Mouse (Mus musculus): ENCODE results near the gene Cenpj. TPM values are rescaled to one million over a fixed set of nuclear protein-coding genes. Genes with fewer than 3 reads are reported as not detected.

The Cenpj gene
- polyA plus RNA-seq, 1 experiment from 2014 or later, result 7.1 TPM

- H3K27me3 ChIP-seq (replicated peaks), result no peaks in the 10 kb centered on the region
- 86% methylated on average over 2 of the region's 2 CpGs for WGBS
- no peak for ATAC-seq
- H3K4me2 ChIP-seq (replicated peaks), result no peak overlapping the region
- H3K9me3 ChIP-seq, result no peaks in the 10 kb centered on the region
- H3K27ac ChIP-seq, result no peak overlapping the region
- no peaks in the 10 kb centered on the region for H3K4me1 ChIP-seq (replicated peaks)
- no peak overlapping the region for H3K9ac ChIP-seq
- H3K36me3 ChIP-seq, result 0 out of 2 replicates have a peak, but pooled peaks cover 5% of the 10 kb centered on the region
- no peak overlapping the region for H3K4me3 ChIP-seq (replicated peaks)
These were observed 44.4 kb downstream of the Cenpj start for GRCm38 (mm10) chr14:56530788-56531187.

GRCm38 (mm10) chr14:56514775-56515174 is 60.5 kb downstream of the Cenpj start:
- no peak overlapping the region for H3K9ac ChIP-seq
- no peaks in the 10 kb centered on the region for H3K4me1 ChIP-seq (replicated peaks)
- no peak overlapping the region for H3K27ac ChIP-seq
- ATAC-seq, result no peak
- 84% methylated on average over 2 of the region's 2 CpGs for WGBS
- no peaks in the 10 kb centered on the region for H3K9me3 ChIP-seq
- no peaks in the 10 kb centered on the region for H3K36me3 ChIP-seq
- no peak overlapping the region for H3K4me2 ChIP-seq (replicated peaks)
- no peaks in the 10 kb centered on the region for H3K27me3 ChIP-seq (replicated peaks)
- no peak overlapping the region for H3K4me3 ChIP-seq (replicated peaks)

- Histone ChIP-seq H3K4me1 (replicated peaks) (no peaks in the 10 kb centered on the region), H3K27ac (no peak overlapping the region), H3K4me3 (replicated peaks) (no peak overlapping the region), H3K4me2 (replicated peaks) (no peak overlapping the region), H3K27me3 (replicated peaks) (no peaks in the 10 kb centered on the region), H3K36me3 (no peaks in the 10 kb centered on the region), H3K9me3 (no peaks in the 10 kb centered on the region), H3K9ac (no peak overlapping the region)
- WGBS, result 23% methylated on average over 6 of the region's 6 CpGs
- no peak for ATAC-seq
These were observed 63.1 kb downstream of the Cenpj start for GRCm38 (mm10) chr14:56512084-56512483.

GRCm38 (mm10) chr14:56506743-56507142 is 68.5 kb downstream of the Cenpj start:
- no peak for ATAC-seq
- 70% methylated on average over 3 of the region's 3 CpGs for WGBS

GRCm38 (mm10) chr14:56502407-56502806 is 72.8 kb downstream of the Cenpj start:
- no peak for ATAC-seq
- Histone ChIP-seq H3K27ac (no peak overlapping the region), H3K27me3 (replicated peaks) (no peaks in the 10 kb centered on the region), H3K9ac (no peak overlapping the region), H3K4me3 (replicated peaks) (no peak overlapping the region), H3K4me2 (replicated peaks) (no peak overlapping the region), H3K9me3 (no peaks in the 10 kb centered on the region), H3K36me3 (no peaks in the 10 kb centered on the region), H3K4me1 (replicated peaks) (no peaks in the 10 kb centered on the region)
- 54% methylated on average over 4 of the region's 4 CpGs for WGBS

More at GRCm38 (mm10) chr14:56506743-56507142, 68.5 kb downstream of the Cenpj start:
- H3K4me1 ChIP-seq (replicated peaks), result no peaks in the 10 kb centered on the region
- no peak overlapping the region for H3K4me2 ChIP-seq (replicated peaks)
- H3K36me3 ChIP-seq, result no peaks in the 10 kb centered on the region
- H3K9ac ChIP-seq, result no peak overlapping the region
- no peaks in the 10 kb centered on the region for H3K27me3 ChIP-seq (replicated peaks)
- H3K27ac ChIP-seq, result no peak overlapping the region
- H3K9me3 ChIP-seq, result no peaks in the 10 kb centered on the region
- no peak overlapping the region for H3K4me3 ChIP-seq (replicated peaks)

- no peak overlapping the region for H3K27ac ChIP-seq
These were observed 85.4 kb downstream of the Cenpj start for GRCm38 (mm10) chr14:56489806-56490205.

More at GRCm38 (mm10) chr14:56489806-56490205, 85.4 kb downstream of the Cenpj start:
- Histone ChIP-seq H3K9me3 (no peaks in the 10 kb centered on the region), H3K4me2 (replicated peaks) (no peak overlapping the region), H3K36me3 (no peaks in the 10 kb centered on the region), H3K4me3 (replicated peaks) (no peak overlapping the region), H3K27me3 (replicated peaks) (no peaks in the 10 kb centered on the region), H3K9ac (no peak overlapping the region), H3K4me1 (replicated peaks) (no peaks in the 10 kb centered on the region)
- ATAC-seq, result no peak

Other genes with a start within 250 kb of the Cenpj start
- gene Atp12a, start 210.4 kb downstream of the Cenpj start, polyA plus RNA-seq (2015; fragmentation: Nextera tagmentation; extraction: Ambion mirVana), result 0.26 and 0.91 TPM in 2 replicates
- gene Rnf17, start 172.8 kb downstream of the Cenpj start, polyA plus RNA-seq (2015; fragmentation: Nextera tagmentation; extraction: Ambion mirVana), result 1.7 and 1.9 TPM in 2 replicates
- gene Parp4, start 194 bp upstream of the Cenpj start, polyA plus RNA-seq (2015; fragmentation: Nextera tagmentation; extraction: Ambion mirVana), result 4.6 and 5.1 TPM in 2 replicates
- gene Mphosph8, start 92.8 kb upstream of the Cenpj start, polyA plus RNA-seq (2015; fragmentation: Nextera tagmentation; extraction: Ambion mirVana), result 26.3 and 26.5 TPM in 2 replicates
- gene Pspc1, start 202.9 kb upstream of the Cenpj start, polyA plus RNA-seq (2015; fragmentation: Nextera tagmentation; extraction: Ambion mirVana), result 20.5 and 24.7 TPM in 2 replicates
- gene Zmym5, start 236.3 kb upstream of the Cenpj start, polyA plus RNA-seq (2015; fragmentation: Nextera tagmentation; extraction: Ambion mirVana), result 18.5 and 19.4 TPM in 2 replicates